Mouse (Mus musculus) myocyte (in vitro differentiated cells): ENCODE data around the gene Aktip.

Source experiments
- E2F4 ChIP-seq: IDR thresholded peaks from one replicate; pipeline ENCODE4 v1.6.1; 2011; ENCODE audit warnings: mild to moderate bottlenecking, control low read depth, moderate library complexity; ENCODE audit not compliant: insufficient read depth
- MAX ChIP-seq: IDR thresholded peaks from one replicate; pipeline ENCODE4 v1.6.1; 2011; ENCODE audit warnings: low read depth, mild to moderate bottlenecking, control low read depth
- MYOD1 ChIP-seq, 3 experiments: IDR thresholded peaks; one replicate each; pipeline ENCODE4 v1.6.1; 2011; ENCODE audit warnings: control low read depth in 2 of 3, low read depth in 2 of 3, mild to moderate bottlenecking in 2 of 3, moderate library complexity in 1 of 3; ENCODE audit not compliant: insufficient read length in 2 of 3, control insufficient read depth in 1 of 3
- POLR2A ChIP-seq: IDR thresholded peaks from one replicate; pipeline ENCODE4 v1.6.1; 2011; ENCODE audit warnings: low read depth, mild to moderate bottlenecking, control low read depth, moderate library complexity; ENCODE audit not compliant: insufficient read length
- POLR2AphosphoS2 ChIP-seq: IDR thresholded peaks from one replicate; pipeline ENCODE4 v1.6.1; 2011; ENCODE audit warnings: low read depth, control low read depth; ENCODE audit not compliant: insufficient read length
- TCF12 ChIP-seq: IDR thresholded peaks from one replicate; pipeline ENCODE4 v1.6.1; 2011; ENCODE audit warnings: mild to moderate bottlenecking, control low read depth; ENCODE audit not compliant: poor library complexity, insufficient read depth, severe bottlenecking
- TCF3 ChIP-seq: IDR thresholded peaks from one replicate; pipeline ENCODE4 v1.6.1; 2011; ENCODE audit warnings: low read depth, control low read depth; ENCODE audit not compliant: insufficient read length
- USF1 ChIP-seq: IDR thresholded peaks from one replicate; pipeline ENCODE4 v1.6.1; 2011; ENCODE audit warnings: low read depth, mild to moderate bottlenecking, control low read depth, moderate library complexity

- no peak for TF ChIP-seq POLR2A
- TF ChIP-seq POLR2AphosphoS2 = no peak
- TF ChIP-seq USF1 = no peak
- TF ChIP-seq MAX = no peak
- TF ChIP-seq E2F4 = no peak
- TF ChIP-seq TCF12 = no peak
- no peak for TF ChIP-seq MYOD1 (IDR thresholded peaks at IDR 0.05; ENCODE audit: control insufficient read depth in 1 of 3, insufficient read length in 2 of 3, low read depth in 2 of 3)
- no peak for TF ChIP-seq TCF3
Measured at GRCm38 (mm10) chr8:91190816-91191340, 8.9 kb downstream of the Aktip start.
